ENCODE assay signal across 8 mouse cellular contexts in genomic region chr19:56817851-56818526, GRCm38 (mm10). TPM values are rescaled to one million over a fixed set of nuclear protein-coding genes. Genes with fewer than 3 reads are reported as not detected.
DNase-seq lines count a peak whose midpoint lies in the region; ATAC-seq lines count a peak whose summit lies in the region.

No protein-coding gene starts in this region.

- no peak overlapping the region for H3K4me3 ChIP-seq in neural tube, embryonic 13.5 days
- no peak overlapping the region for H3K4me3 ChIP-seq in hindbrain, embryonic 15.5 days
- H3K4me3 ChIP-seq in lung, embryonic 16.5 days (ENCODE audit: low read length) = peak overlapping the region; percentile 4; the same call in 1 of the 2 replicates
- H3K4me3 ChIP-seq in midbrain, embryonic 16.5 days (ENCODE audit: low read depth, low read length) = no peak overlapping the region

- peaks cover 58% of the 10 kb centered on the region for H3K4me1 ChIP-seq in neural tube, embryonic 13.5 days (replicated peaks)
- H3K4me1 ChIP-seq in hindbrain, embryonic 15.5 days (replicated peaks) = peaks cover 52% of the 10 kb centered on the region
- peaks cover 32% of the 10 kb centered on the region for H3K4me1 ChIP-seq in lung, embryonic 16.5 days (replicated peaks; ENCODE audit: control insufficient read depth, insufficient read depth, low read length)
- H3K4me1 ChIP-seq in midbrain, embryonic 16.5 days (ENCODE audit: control insufficient read depth, insufficient read depth, low read length) = peaks cover 30% of the 10 kb centered on the region

- 50% methylated on average over 14 of the region's 14 CpGs for WGBS in neural tube, embryonic 13.5 days
- 37% methylated on average over 14 of the region's 14 CpGs for WGBS in hindbrain, embryonic 15.5 days
- WGBS in lung, embryonic 16.5 days = 11% methylated on average over 14 of the region's 14 CpGs
- WGBS in midbrain, embryonic 16.5 days = 54% methylated on average over 14 of the region's 14 CpGs

- DNase-seq in cerebellum, adult 18-20 months = peak; percentile 43 to 49
- DNase-seq in cerebellum, adult 8-10 months = no peak
- no peak for DNase-seq in neural tube, embryonic 10.5 days (ENCODE audit: extremely low spot score, low spot score)
- DNase-seq in natural killer cell, adult 2 months (ENCODE audit: low spot score in 2 of 2) = no peak

- no peaks in the 10 kb centered on the region for H3K27me3 ChIP-seq in neural tube, embryonic 13.5 days
- H3K27me3 ChIP-seq in hindbrain, embryonic 15.5 days = no peaks in the 10 kb centered on the region
- no peaks in the 10 kb centered on the region for H3K27me3 ChIP-seq in lung, embryonic 16.5 days (ENCODE audit: control insufficient read depth, insufficient read depth, low read depth, low read length)
- H3K27me3 ChIP-seq in midbrain, embryonic 16.5 days (ENCODE audit: control insufficient read depth, insufficient read depth, low read depth, low read length) = no peaks in the 10 kb centered on the region

- no peaks in the 10 kb centered on the region for H3K9me3 ChIP-seq in neural tube, embryonic 13.5 days
- H3K9me3 ChIP-seq in hindbrain, embryonic 15.5 days = no peaks in the 10 kb centered on the region
- no peaks in the 10 kb centered on the region for H3K9me3 ChIP-seq in lung, embryonic 16.5 days (ENCODE audit: control insufficient read depth, low read length)
- H3K9me3 ChIP-seq in midbrain, embryonic 16.5 days (replicated peaks; ENCODE audit: control insufficient read depth, low read length, poor library complexity, severe bottlenecking) = no peaks in the 10 kb centered on the region

- ATAC-seq in neural tube, embryonic 13.5 days (ENCODE audit: low read depth) = no peak
- no peak for ATAC-seq in hindbrain, embryonic 15.5 days (ENCODE audit: low FRiP score, low read depth)
- peak; percentile 69 for ATAC-seq in lung, embryonic 16.5 days (ENCODE audit: low read depth)
- ATAC-seq in midbrain, embryonic 16.5 days = no peak

- no peak overlapping the region for H3K27ac ChIP-seq in neural tube, embryonic 13.5 days (replicated peaks)
- H3K27ac ChIP-seq in hindbrain, embryonic 15.5 days (replicated peaks) = peak overlapping the region; percentile 42; the same call in 1 of the 2 replicates
- peak overlapping the region; percentile 86 for H3K27ac ChIP-seq in lung, embryonic 16.5 days (ENCODE audit: low read length)
- H3K27ac ChIP-seq in midbrain, embryonic 16.5 days (ENCODE audit: low read length) = no peak overlapping the region

- peaks cover 5% of the 10 kb centered on the region for H3K36me3 ChIP-seq in neural tube, embryonic 13.5 days
- H3K36me3 ChIP-seq in hindbrain, embryonic 15.5 days = no peaks in the 10 kb centered on the region
- H3K36me3 ChIP-seq in lung, embryonic 16.5 days (ENCODE audit: control insufficient read depth, insufficient read depth, low read length) = 0 out of 2 replicates have a peak, but pooled peaks cover 3% of the 10 kb centered on the region
- H3K36me3 ChIP-seq in midbrain, embryonic 16.5 days (ENCODE audit: control insufficient read depth, insufficient read depth, low read length) = no peaks in the 10 kb centered on the region

- H3K9ac ChIP-seq in neural tube, embryonic 13.5 days = peak overlapping the region; percentile 9; the same call in 1 of the 2 replicates
- H3K9ac ChIP-seq in hindbrain, embryonic 15.5 days = no peak overlapping the region
- H3K9ac ChIP-seq in lung, embryonic 16.5 days (ENCODE audit: low read length) = no peak overlapping the region
- no peak overlapping the region for H3K9ac ChIP-seq in midbrain, embryonic 16.5 days (ENCODE audit: low read depth, low read length)

- peak overlapping the region; percentile 16; the same call in 1 of the 2 replicates for H3K4me2 ChIP-seq in neural tube, embryonic 13.5 days
- H3K4me2 ChIP-seq in hindbrain, embryonic 15.5 days = peak overlapping the region; percentile 14; the same call in 1 of the 2 replicates
- peak overlapping the region; percentile 34 for H3K4me2 ChIP-seq in lung, embryonic 16.5 days (ENCODE audit: low read depth, low read length)
- no peak overlapping the region for H3K4me2 ChIP-seq in midbrain, embryonic 16.5 days (ENCODE audit: low read length)

RNA-seq across cellular contexts. Expression of gene Ccdc186, which starts 4.0 kb away (rescaled TPM):
- 22.0 and 23.8 TPM in 2 replicates for polyA plus RNA-seq in neural tube, embryonic 13.5 days (2015; fragmentation: Nextera tagmentation; extraction: Ambion mirVana)
- 20.3 and 22.9 TPM in 2 replicates for polyA plus RNA-seq in hindbrain, embryonic 15.5 days (2015; fragmentation: Nextera tagmentation; extraction: Ambion mirVana)
- 28.0 and 29.0 TPM in 2 replicates for polyA plus RNA-seq in lung, embryonic 16.5 days (2015; fragmentation: Nextera tagmentation; extraction: Ambion mirVana)
- polyA plus RNA-seq in midbrain, embryonic 16.5 days (2015; fragmentation: Nextera tagmentation; extraction: Ambion mirVana) = 22.2 and 27.3 TPM in 2 replicates

RNA-seq across cellular contexts. Expression of gene Tdrd1, which starts 8.0 kb away (rescaled TPM):
- polyA plus RNA-seq in neural tube, embryonic 13.5 days (2015; fragmentation: Nextera tagmentation; extraction: Ambion mirVana) = 0.50 and 0.52 TPM in 2 replicates
- 1.1 and 1.3 TPM in 2 replicates for polyA plus RNA-seq in hindbrain, embryonic 15.5 days (2015; fragmentation: Nextera tagmentation; extraction: Ambion mirVana)
- 1.3 TPM in 2 replicates for polyA plus RNA-seq in lung, embryonic 16.5 days (2015; fragmentation: Nextera tagmentation; extraction: Ambion mirVana)
- 0.98 and 1.1 TPM in 2 replicates for polyA plus RNA-seq in midbrain, embryonic 16.5 days (2015; fragmentation: Nextera tagmentation; extraction: Ambion mirVana)

RNA-seq across cellular contexts. Expression of gene Vwa2, which starts 56.1 kb away (rescaled TPM):
- 1.0 and 1.2 TPM in 2 replicates for polyA plus RNA-seq in neural tube, embryonic 13.5 days (2015; fragmentation: Nextera tagmentation; extraction: Ambion mirVana)
- polyA plus RNA-seq in hindbrain, embryonic 15.5 days (2015; fragmentation: Nextera tagmentation; extraction: Ambion mirVana) = 0.50 and 0.62 TPM in 2 replicates
- 7.8 and 8.9 TPM in 2 replicates for polyA plus RNA-seq in lung, embryonic 16.5 days (2015; fragmentation: Nextera tagmentation; extraction: Ambion mirVana)
- 0.57 and 0.70 TPM in 2 replicates for polyA plus RNA-seq in midbrain, embryonic 16.5 days (2015; fragmentation: Nextera tagmentation; extraction: Ambion mirVana)

Comparison
In these comparisons a context has a peak if more than half of its experiments do, and no peak if none do; other contexts are left out.
1. DNase-seq: peak in cerebellum, adult 18-20 months (2 of 2); none in cerebellum, adult 8-10 months (single experiment), neural tube, embryonic 10.5 days (single experiment) and natural killer cell, adult 2 months (0 of 2).
2. H3K27ac ChIP-seq: peak in hindbrain, embryonic 15.5 days (single experiment) and lung, embryonic 16.5 days (single experiment); none in neural tube, embryonic 13.5 days (single experiment) and midbrain, embryonic 16.5 days (single experiment).